Mouse (Mus musculus) MEL (cell line): ENCODE measurements around the gene Gramd4.

ENCODE experiments used
- CTCF ChIP-seq, 3 experiments: IDR thresholded peaks in 2 of 3; conservative IDR thresholded peaks in 1 of 3; 2 replicates each; pipeline ENCODE4 v1.5.1; 2011 to 2012; ENCODE audit warnings: low read length in 3 of 3, low read depth in 2 of 3, mild to moderate bottlenecking in 2 of 3, improper control_type of control experiment in 1 of 3, inconsistent platforms in 1 of 3, mixed read lengths in 1 of 3, moderate library complexity in 1 of 3; ENCODE audit not compliant: control insufficient read depth in 1 of 3, insufficient read depth in 1 of 3, poor library complexity in 1 of 3, severe bottlenecking in 1 of 3
- ELF1 ChIP-seq: IDR thresholded peaks from 2 replicates; pipeline ENCODE4 v1.6.1; 2014; ENCODE audit warnings: low read depth, mild to moderate bottlenecking, inconsistent platforms, low read length, improper control_type of control experiment, moderate library complexity
- EP300 ChIP-seq, 2 experiments: IDR thresholded peaks; 2 replicates each; pipeline ENCODE4 v1.6.1; 2011; ENCODE audit warnings: improper control_type of control experiment in 2 of 2, low read length in 2 of 2, low read depth in 1 of 2, mild to moderate bottlenecking in 1 of 2
- MYC ChIP-seq: IDR thresholded peaks from 2 replicates; pipeline ENCODE4 v1.6.1; 2011; ENCODE audit warnings: low read depth, mild to moderate bottlenecking, low read length, improper control_type of control experiment, moderate library complexity
- POLR2A ChIP-seq, 2 experiments: IDR thresholded peaks; 2 replicates each; pipeline ENCODE4 v1.6.1; 2011 to 2012; ENCODE audit warnings: low read length in 2 of 2, mild to moderate bottlenecking in 2 of 2, control low read depth in 1 of 2, improper control_type of control experiment in 1 of 2, low read depth in 1 of 2, moderate library complexity in 1 of 2; ENCODE audit not compliant: control insufficient read depth in 1 of 2, insufficient read depth in 1 of 2, poor library complexity in 1 of 2
- POLR2AphosphoS2 ChIP-seq: IDR thresholded peaks from 2 replicates; pipeline ENCODE4 v1.6.1; 2011; ENCODE audit warnings: low read length, improper control_type of control experiment
- RAD21 ChIP-seq: IDR thresholded peaks from 2 replicates; pipeline ENCODE4 v1.6.1; 2011; ENCODE audit warnings: mild to moderate bottlenecking, low read depth, low read length, improper control_type of control experiment
- TCF12 ChIP-seq: IDR thresholded peaks from 2 replicates; pipeline ENCODE4 v1.6.1; 2014; ENCODE audit warnings: low read depth, mild to moderate bottlenecking, inconsistent platforms, low read length, improper control_type of control experiment, moderate library complexity

GRCm38 (mm10) chr15:86038802-86039201 lies 18.7 kb upstream of the Gramd4 start:
- no peak for TF ChIP-seq POLR2AphosphoS2
- no peak for TF ChIP-seq MYC
- TF ChIP-seq ELF1: no peak
- peak; percentile 94 to 99 (median 96) for TF ChIP-seq CTCF (IDR thresholded peaks at IDR 0.05 in 2 of 3, conservative IDR thresholded peaks at IDR 0.05 in 1 of 3; ENCODE audit: control insufficient read depth in 1 of 3, insufficient read depth in 1 of 3, low read depth in 2 of 3, low read length in 3 of 3, poor library complexity in 1 of 3, severe bottlenecking in 1 of 3)
- TF ChIP-seq POLR2A (IDR thresholded peaks at IDR 0.05; ENCODE audit: control insufficient read depth in 1 of 2, insufficient read depth in 1 of 2, low read depth in 1 of 2, low read length in 2 of 2, poor library complexity in 1 of 2): no peak
- TF ChIP-seq RAD21: no peak; the same call in none of the 2 replicates
- no peak for TF ChIP-seq TCF12
- no peak for TF ChIP-seq EP300 (IDR thresholded peaks at IDR 0.05; ENCODE audit: low read depth in 1 of 2, low read length in 2 of 2)
